Mouse (Mus musculus) right cerebral cortex, postnatal 4 days (tissue): ENCODE measurements around the gene Ttc12.
A peak's percentile ranks its signal among the peaks of the same experiment; 100 is the strongest.

Experiments used
- DNase-seq: peaks from one replicate; pipeline ENCODE4 v3.0.0-alpha.2; 2022

Ttc12 gene

GRCm38 (mm10) chr9:49488912-49489895, 3.2 kb upstream of the Ttc12 start:
- peak; percentile 94 for DNase-seq

DNA sequence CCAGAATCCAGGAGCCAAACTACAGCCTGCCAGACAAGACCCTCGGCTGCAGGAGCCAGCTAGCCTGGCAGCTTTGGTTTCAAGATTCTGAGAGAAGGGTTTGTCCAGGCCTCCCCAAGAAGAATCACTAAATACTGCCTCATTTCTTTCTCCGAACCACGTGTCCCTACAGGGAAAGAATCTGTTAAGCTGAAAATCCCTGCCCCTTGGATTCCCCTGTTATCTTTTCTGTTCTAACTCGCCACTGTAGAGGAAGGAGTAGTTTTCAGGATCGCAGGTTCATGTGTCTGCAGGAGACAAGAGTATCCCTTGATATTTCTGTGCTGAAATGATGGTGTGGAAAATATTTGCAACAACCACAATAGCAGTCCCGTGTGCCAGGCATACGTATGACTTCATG, 2.2 kb upstream of the Ttc12 start:
- no peak for DNase-seq

DNA sequence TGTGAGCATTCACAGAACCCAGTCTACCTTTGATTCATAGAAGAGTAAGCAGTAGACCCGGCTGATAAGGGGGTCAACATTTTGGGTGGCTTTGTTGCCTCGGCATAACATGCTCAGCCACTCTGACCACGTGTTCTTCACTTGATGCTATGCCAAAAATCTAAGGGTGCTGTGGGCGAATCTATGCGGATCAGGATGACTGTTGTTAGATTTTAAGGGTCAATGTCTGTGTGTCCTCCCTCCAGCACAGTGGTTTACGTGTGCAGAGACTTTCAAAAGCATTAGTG, 1.6 kb upstream of the Ttc12 start:
- DNase-seq, result no peak

DNA sequence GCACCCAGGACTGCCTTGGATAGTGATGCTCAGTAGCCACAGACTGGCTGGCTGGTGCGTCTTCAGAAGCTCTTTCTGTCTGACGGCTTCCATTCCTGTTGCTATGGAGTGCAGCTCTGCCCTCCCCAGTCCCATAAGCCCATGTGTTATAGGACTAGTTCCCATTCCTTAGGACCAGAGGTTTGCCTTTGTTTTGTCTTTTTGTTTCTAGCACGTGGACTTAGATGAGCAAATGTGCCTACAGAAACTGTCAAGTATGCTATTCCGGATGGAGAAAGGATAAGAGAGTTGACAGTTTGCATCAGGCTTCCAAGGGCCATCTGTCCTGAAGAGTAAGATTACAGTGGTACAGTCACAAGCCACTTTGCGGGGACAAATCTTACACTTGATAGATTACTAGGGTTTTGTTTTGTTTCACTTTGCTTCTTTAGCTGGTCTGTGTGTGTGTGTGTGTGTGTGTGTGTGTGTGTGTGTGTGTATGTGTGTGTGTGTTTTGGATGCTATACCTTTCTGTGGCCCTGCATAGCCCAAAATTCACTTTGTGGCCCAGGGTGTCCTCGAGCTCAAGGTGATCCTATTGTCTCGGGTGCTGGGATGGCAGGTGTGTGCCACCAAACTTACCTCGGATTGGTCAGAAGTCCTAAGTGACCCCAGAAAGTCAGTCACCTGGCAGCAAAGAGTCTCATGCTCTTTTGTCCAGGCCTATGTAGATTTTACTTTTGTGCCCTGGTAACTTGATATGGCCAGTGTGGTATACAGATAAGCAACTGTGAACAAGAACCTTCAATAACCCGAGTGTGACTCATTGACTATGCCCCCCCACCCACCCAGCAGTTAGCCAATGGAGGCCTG, 1.0 kb upstream of the Ttc12 start:
- DNase-seq, result no peak

DNA sequence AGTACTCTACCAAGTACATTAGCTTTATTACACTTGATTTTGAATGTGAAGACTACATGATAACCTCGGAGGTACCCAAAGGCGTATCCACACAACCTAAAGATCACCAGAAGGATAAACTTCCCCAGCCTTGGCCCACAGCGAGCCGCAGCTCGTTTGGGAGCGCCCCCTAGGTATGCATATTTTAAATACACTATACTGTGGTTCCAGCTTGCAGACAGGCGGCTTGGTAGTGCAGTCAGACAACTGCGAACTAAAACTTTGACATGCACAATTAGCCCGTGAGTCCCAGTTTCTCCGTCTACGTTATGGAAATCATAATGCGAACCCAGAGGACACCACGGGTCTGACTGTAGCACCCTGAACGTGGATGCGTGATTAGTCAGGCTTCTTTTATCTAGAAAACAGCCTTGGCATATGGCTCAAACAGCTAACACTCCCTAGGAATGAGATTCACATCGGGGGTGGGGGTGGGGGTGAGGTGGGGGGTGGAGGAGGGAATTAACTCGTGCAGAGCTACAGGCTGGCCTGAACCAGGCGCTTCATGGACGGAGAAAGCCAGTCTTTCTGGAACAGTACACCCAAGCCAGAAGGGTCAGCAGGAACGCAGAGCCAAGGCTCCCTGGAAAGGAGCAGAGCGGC, 654 bp downstream of the Ttc12 start:
- DNase-seq, result peak; percentile 44

DNA sequence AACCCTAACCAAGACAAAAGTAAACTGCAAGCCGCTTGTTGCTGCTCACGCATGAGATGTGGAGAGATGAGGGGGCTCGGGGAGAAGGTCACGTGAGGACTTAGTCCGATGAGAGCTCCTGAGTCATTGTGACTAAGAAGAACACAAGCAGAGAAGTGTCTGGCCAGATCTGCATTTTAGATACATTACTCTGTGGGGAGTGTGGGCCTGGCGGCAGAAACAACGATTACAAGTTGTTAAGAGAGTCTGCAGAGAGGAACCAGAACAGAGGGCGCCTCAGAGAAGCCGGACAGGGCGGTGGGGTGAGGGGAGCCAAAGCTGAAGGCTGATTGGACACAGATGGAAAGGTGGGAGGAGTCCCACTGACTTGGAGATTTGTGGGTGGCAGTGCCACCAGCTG, 2.7 kb downstream of the Ttc12 start:
- no peak for DNase-seq

DNA sequence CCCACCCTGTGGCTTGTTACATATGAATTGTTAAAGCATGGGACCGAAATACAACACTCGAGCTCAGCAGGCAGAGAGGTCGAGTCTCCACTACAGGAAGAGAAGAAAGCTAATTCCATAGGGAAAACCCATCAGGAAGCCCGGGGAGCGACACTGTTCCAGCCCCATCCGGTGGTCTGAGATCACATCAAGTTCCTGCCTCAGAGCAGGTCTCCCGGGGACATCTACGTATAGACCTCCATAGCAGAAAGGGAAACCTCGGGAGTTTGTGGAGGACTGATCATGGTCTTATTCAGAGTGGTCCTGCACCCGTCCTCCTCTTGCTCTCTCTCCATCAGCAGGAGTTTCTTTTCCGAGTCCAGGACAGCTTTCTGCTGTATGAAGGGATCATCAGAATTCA, 13.9 kb downstream of the Ttc12 start:
- DNase-seq, result no peak

- no peak for DNase-seq
Measured at GRCm38 (mm10) chr9:49470946-49471345, 15.1 kb downstream of the Ttc12 start.

- DNase-seq, result no peak
Measured at GRCm38 (mm10) chr9:49470006-49470405, 16.0 kb downstream of the Ttc12 start.

DNA sequence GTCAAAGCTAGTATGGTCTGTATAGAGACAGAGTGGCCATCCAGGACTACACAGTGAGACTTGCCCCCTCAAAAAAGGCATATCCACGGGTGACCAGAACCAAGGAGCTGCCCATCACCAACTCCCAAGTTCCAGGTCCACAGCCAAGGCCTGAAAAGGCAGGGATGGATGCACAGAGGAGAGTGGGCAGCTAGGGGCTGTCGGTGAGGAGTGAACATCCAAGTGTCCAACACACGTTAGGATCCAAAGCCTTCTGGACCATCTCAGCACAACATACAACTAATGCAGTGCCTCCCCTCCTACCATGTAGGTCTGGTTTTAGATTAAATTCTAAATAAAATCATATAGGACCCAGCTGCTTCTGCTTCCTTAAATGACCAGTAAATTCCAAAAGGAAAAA, 29.9 kb downstream of the Ttc12 start:
- DNase-seq, result no peak

GRCm38 (mm10) chr9:49452396-49452795, 33.6 kb downstream of the Ttc12 start:
- no peak for DNase-seq

GRCm38 (mm10) chr9:49450491-49450890, 35.5 kb downstream of the Ttc12 start:
- no peak for DNase-seq

DNA sequence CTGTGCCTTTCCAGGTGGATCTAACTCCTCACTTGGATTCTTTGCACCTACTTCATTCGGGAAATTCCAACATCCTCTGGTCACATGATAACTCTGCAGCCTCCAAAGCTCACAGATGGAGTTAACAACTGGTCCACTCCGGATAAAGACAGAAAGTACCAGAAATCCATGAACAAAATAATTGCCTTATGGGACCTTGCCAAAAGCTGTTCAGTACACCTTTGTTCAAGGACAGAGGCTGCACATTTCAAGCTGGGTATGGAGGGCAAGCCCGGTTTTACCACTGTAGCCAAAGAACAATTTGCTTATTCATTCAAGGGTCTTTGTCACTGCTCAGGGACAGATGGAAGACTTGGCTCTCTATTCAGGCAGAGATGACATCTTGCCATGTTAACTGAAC, 43.4 kb downstream of the Ttc12 start:
- no peak for DNase-seq

DNA sequence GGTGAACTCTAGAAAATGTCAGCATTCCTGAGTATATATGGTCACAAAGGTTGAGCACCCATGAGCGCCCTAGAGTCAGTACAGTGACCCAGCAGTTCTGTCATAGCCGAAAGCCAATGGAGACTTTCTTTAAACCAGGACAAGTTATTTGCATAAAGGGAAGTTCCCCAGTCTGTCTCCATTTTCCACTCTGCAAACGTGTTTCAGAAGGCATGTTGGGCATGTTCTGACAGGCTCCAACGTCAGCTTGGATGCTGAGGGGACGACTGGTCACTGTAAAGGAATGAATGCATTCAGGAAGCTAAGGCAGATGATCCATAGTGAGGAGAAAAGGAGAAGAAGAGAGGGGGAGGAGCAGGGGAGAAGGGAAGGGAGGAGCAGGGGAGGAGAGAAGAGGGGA, 58.5 kb downstream of the Ttc12 start:
- DNase-seq, result no peak

GRCm38 (mm10) chr9:49426921-49427320, 59.1 kb downstream of the Ttc12 start, which contains the start of gene Ankk1:
Gene Ankk1 (minus strand): TSS chr9:49427021.
- DNase-seq, result no peak

DNA sequence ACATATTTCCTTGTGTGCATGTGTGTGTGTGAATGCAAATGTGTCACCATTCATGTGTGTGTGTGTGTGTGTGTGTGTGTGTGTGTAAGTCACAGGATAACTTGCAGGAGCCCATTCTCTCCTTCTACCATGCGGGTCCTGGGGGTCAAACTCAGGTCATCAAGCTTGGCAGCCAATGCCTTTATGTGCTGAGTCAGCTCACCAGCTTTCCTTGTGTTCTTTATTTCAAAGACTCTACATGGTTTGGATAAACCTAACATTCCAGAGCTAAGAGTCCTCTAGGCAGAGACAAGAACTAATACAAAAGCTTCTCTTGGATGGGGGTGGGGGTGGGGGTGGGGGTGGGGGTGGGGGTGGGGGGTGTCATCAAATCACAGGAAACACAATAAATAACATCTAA, 60.4 kb downstream of the Ttc12 start:
- no peak for DNase-seq

DNA sequence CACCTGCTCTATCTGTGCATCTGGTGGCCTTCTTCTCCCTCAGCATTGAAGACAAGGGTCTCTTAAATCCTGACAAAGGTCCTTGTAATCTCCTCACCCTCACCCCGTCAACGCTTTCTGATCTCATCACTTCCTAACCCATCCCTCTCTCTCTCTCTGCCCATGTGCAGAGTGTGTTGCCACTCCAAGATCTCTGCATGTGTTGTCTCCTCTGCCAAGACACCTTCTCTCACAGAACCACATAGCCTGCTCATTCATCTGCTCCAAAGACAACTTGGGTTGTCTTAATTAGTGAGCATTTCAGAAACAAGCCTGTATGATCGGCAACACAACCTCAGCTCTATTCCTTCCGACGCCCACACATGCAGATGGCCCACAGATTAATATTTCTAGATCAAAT, 62.2 kb downstream of the Ttc12 start:
- no peak for DNase-seq

GRCm38 (mm10) chr9:49410621-49411020, 75.4 kb downstream of the Ttc12 start:
- no peak for DNase-seq

GRCm38 (mm10) chr9:49407028-49407427, 79.0 kb downstream of the Ttc12 start:
- no peak for DNase-seq

- no peak for DNase-seq
Measured at GRCm38 (mm10) chr9:49403711-49404110, 82.3 kb downstream of the Ttc12 start.

GRCm38 (mm10) chr9:49396006-49396405, 90.0 kb downstream of the Ttc12 start:
- DNase-seq, result no peak

- DNase-seq, result no peak
Measured at GRCm38 (mm10) chr9:49392242-49392641, 93.8 kb downstream of the Ttc12 start.
